ENCODE assay signal across 8 mouse cellular contexts in the genomic region with DNA sequence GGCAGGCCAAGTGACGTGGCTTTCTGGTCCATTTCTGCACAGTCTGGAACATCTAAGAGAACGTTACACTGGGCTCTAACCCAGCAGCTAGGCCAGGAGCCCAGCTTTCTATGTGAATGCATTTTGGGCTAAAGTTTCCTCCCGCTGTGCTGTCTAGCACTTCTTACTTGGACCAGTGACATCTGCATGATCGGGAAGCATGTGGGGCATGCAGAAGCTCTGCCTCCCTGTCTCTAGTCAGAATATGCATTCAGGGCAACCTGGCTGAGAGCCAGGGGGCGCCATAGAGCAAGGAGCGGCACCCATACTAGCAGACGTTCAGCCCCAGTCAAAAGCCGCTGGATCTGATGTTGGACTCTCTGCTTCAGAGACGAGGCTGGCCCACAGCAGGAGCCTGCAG.
DNase-seq lines count a peak whose midpoint lies in the region; ATAC-seq lines count a peak whose summit lies in the region.

No protein-coding gene starts in this region.

- H3K4me2 ChIP-seq in midbrain, embryonic 13.5 days (replicated peaks), result no peak overlapping the region
- H3K4me2 ChIP-seq in embryonic facial prominence, embryonic 11.5 days (ENCODE audit: low read depth, low read length), result no peak overlapping the region
- peak overlapping the region; percentile 17; the same call in 1 of the 2 replicates for H3K4me2 ChIP-seq in liver, embryonic 13.5 days
- no peak overlapping the region for H3K4me2 ChIP-seq in neural tube, embryonic 11.5 days (ENCODE audit: low read depth)

- H3K27ac ChIP-seq in midbrain, embryonic 10.5 days (replicated peaks), result no peak overlapping the region
- H3K27ac ChIP-seq in midbrain, embryonic 13.5 days, result no peak overlapping the region; the same call in 1 of the 2 replicates
- no peak overlapping the region for H3K27ac ChIP-seq in embryonic facial prominence, embryonic 11.5 days (replicated peaks; ENCODE audit: low read depth, low read length)
- H3K27ac ChIP-seq in liver, embryonic 13.5 days, result no peak overlapping the region
- H3K27ac ChIP-seq in neural tube, embryonic 11.5 days (ENCODE audit: low read depth, low read length), result no peak overlapping the region

- no peaks in the 10 kb centered on the region for H3K36me3 ChIP-seq in midbrain, embryonic 10.5 days
- H3K36me3 ChIP-seq in midbrain, embryonic 13.5 days, result no peaks in the 10 kb centered on the region
- no peaks in the 10 kb centered on the region for H3K36me3 ChIP-seq in embryonic facial prominence, embryonic 11.5 days (replicated peaks; ENCODE audit: control insufficient read depth, insufficient read depth, low read depth, low read length)
- H3K36me3 ChIP-seq in liver, embryonic 13.5 days, result no peaks in the 10 kb centered on the region
- H3K36me3 ChIP-seq in neural tube, embryonic 11.5 days (ENCODE audit: control insufficient read depth, insufficient read depth, low read length), result no peaks in the 10 kb centered on the region

- no peak for ATAC-seq in midbrain, embryonic 13.5 days
- no peak for ATAC-seq in embryonic facial prominence, embryonic 11.5 days (replicated peaks; ENCODE audit: insufficient number of reproducible peaks, low FRiP score, low TSS enrichment, low read depth)
- peak; percentile 55; the same call in 1 of the 2 replicates for ATAC-seq in liver, embryonic 13.5 days (ENCODE audit: low read depth)
- no peak for ATAC-seq in neural tube, embryonic 11.5 days (ENCODE audit: insufficient read depth, low FRiP score, low TSS enrichment)

- H3K9ac ChIP-seq in midbrain, embryonic 13.5 days (replicated peaks), result no peak overlapping the region
- no peak overlapping the region; the same call in 1 of the 2 replicates for H3K9ac ChIP-seq in embryonic facial prominence, embryonic 11.5 days (replicated peaks; ENCODE audit: low read length)
- H3K9ac ChIP-seq in liver, embryonic 13.5 days, result no peak overlapping the region
- H3K9ac ChIP-seq in neural tube, embryonic 11.5 days (ENCODE audit: low read length), result no peak overlapping the region

- DNase-seq in midbrain, embryonic 10.5 days (ENCODE audit: low spot score), result peak; percentile 48
- DNase-seq in adrenal gland, postnatal 36 days, result peak; percentile 77 to 81
- peak; percentile 61 for DNase-seq in embryonic facial prominence, embryonic 11.5 days (ENCODE audit: low spot score)
- DNase-seq in induced T-regulatory cell, adult 2 months (ENCODE audit: low read depth), result peak; percentile 62
- DNase-seq in liver, embryonic 13.5 days, result peak; percentile 67
- DNase-seq in neural tube, embryonic 11.5 days (ENCODE audit: low spot score), result peak; percentile 54
- peak; percentile 88 for DNase-seq in thymus, postnatal 25 days

- H3K9me3 ChIP-seq in midbrain, embryonic 10.5 days (replicated peaks), result no peaks in the 10 kb centered on the region
- H3K9me3 ChIP-seq in midbrain, embryonic 13.5 days, result no peaks in the 10 kb centered on the region
- H3K9me3 ChIP-seq in embryonic facial prominence, embryonic 11.5 days (replicated peaks; ENCODE audit: control insufficient read depth, low read length), result no peaks in the 10 kb centered on the region
- no peaks in the 10 kb centered on the region for H3K9me3 ChIP-seq in liver, embryonic 13.5 days (replicated peaks)
- no peaks in the 10 kb centered on the region for H3K9me3 ChIP-seq in neural tube, embryonic 11.5 days (ENCODE audit: control insufficient read depth, low read length)

- peaks cover 16% of the 10 kb centered on the region for H3K4me1 ChIP-seq in midbrain, embryonic 10.5 days
- peaks cover 10% of the 10 kb centered on the region for H3K4me1 ChIP-seq in midbrain, embryonic 13.5 days (replicated peaks)
- H3K4me1 ChIP-seq in embryonic facial prominence, embryonic 11.5 days (ENCODE audit: control insufficient read depth, insufficient read depth, low read length), result no peaks in the 10 kb centered on the region
- 0 out of 2 replicates have a peak, but pooled peaks cover 9% of the 10 kb centered on the region for H3K4me1 ChIP-seq in liver, embryonic 13.5 days (replicated peaks)
- H3K4me1 ChIP-seq in neural tube, embryonic 11.5 days (ENCODE audit: control insufficient read depth, insufficient read depth, low read length), result peaks cover 4% of the 10 kb centered on the region; the same call in 1 of the 2 replicates

- no peaks in the 10 kb centered on the region for H3K27me3 ChIP-seq in midbrain, embryonic 10.5 days (ENCODE audit: low read depth, poor library complexity, severe bottlenecking)
- no peaks in the 10 kb centered on the region for H3K27me3 ChIP-seq in midbrain, embryonic 13.5 days
- H3K27me3 ChIP-seq in embryonic facial prominence, embryonic 11.5 days (ENCODE audit: control insufficient read depth, insufficient read depth, low read length), result no peaks in the 10 kb centered on the region
- H3K27me3 ChIP-seq in liver, embryonic 13.5 days, result no peaks in the 10 kb centered on the region; the same call in 1 of the 2 replicates
- no peaks in the 10 kb centered on the region for H3K27me3 ChIP-seq in neural tube, embryonic 11.5 days (ENCODE audit: control insufficient read depth, insufficient read depth, low read length)

- no peak overlapping the region for H3K4me3 ChIP-seq in midbrain, embryonic 10.5 days
- H3K4me3 ChIP-seq in midbrain, embryonic 13.5 days (replicated peaks), result no peak overlapping the region
- no peak overlapping the region for H3K4me3 ChIP-seq in embryonic facial prominence, embryonic 11.5 days (ENCODE audit: low read depth, low read length)
- no peak overlapping the region for H3K4me3 ChIP-seq in liver, embryonic 13.5 days (replicated peaks)
- no peak overlapping the region for H3K4me3 ChIP-seq in neural tube, embryonic 11.5 days (ENCODE audit: low read depth, low read length)

- 43% methylated on average over 9 of the region's 9 CpGs for WGBS in midbrain, embryonic 10.5 days
- 44% methylated on average over 9 of the region's 9 CpGs for WGBS in midbrain, embryonic 13.5 days
- 39% methylated on average over 9 of the region's 9 CpGs for WGBS in embryonic facial prominence, embryonic 11.5 days
- 30% methylated on average over 9 of the region's 9 CpGs for WGBS in liver, embryonic 13.5 days (ENCODE audit: insufficient replicate concordance)
- WGBS in neural tube, embryonic 11.5 days, result 45% methylated on average over 9 of the region's 9 CpGs
